Mouse (Mus musculus) neural tube, embryonic 12.5 days (tissue): ENCODE data around the gene Rdh8. TPM values are rescaled to one million over a fixed set of nuclear protein-coding genes. Genes with fewer than 3 reads are reported as not detected.

Experiments
- ATAC-seq: fragments of 200-750 bp; cut with Nextera tagmentation; 2 replicates; pipeline ENCODE4 v1.8.0; 2017; ENCODE audit warnings: low read depth, mild to moderate bottlenecking, moderate TSS enrichment, moderate library complexity; ENCODE audit not compliant: low FRiP score
- H3K27ac ChIP-seq: fragments of 300-500 bp; sonication (generic); 2 replicates; pipeline ENCODE4 v1.5.1; 2016
- H3K27me3 ChIP-seq: fragments of 300-500 bp; sonication (generic); replicated peaks from 2 replicates; pipeline ENCODE4 v1.6.1; 2016; ENCODE audit warnings: mild to moderate bottlenecking
- H3K36me3 ChIP-seq: fragments of 300-500 bp; sonication (generic); 2 replicates; pipeline ENCODE4 v1.6.1; 2016; ENCODE audit warnings: mild to moderate bottlenecking
- H3K4me1 ChIP-seq: fragments of 300-500 bp; sonication (generic); 2 replicates; pipeline ENCODE4 v1.6.1; 2016
- H3K4me2 ChIP-seq: fragments of 300-500 bp; sonication (generic); replicated peaks from 2 replicates; pipeline ENCODE4 v1.6.1; 2016; ENCODE audit warnings: mild to moderate bottlenecking
- H3K4me3 ChIP-seq: fragments of 300-500 bp; sonication (generic); 2 replicates; pipeline ENCODE4 v1.5.1; 2016
- H3K9ac ChIP-seq: fragments of 300-500 bp; sonication (generic); 2 replicates; pipeline ENCODE4 v1.6.1; 2016; ENCODE audit warnings: mild to moderate bottlenecking
- H3K9me3 ChIP-seq: fragments of 300-500 bp; sonication (generic); 2 replicates; pipeline ENCODE4 v1.6.1; 2016; ENCODE audit warnings: mild to moderate bottlenecking
- WGBS: fragments of 180-500 bp; shearing (Covaris S2); methylation state at CpG from one replicate; pipeline ENCODE4 v1.1.7; 2016; 5-methylcytosine and 5-hydroxymethylcytosine counted together
- polyA plus RNA-seq: library from polyadenylated mRNA; unstranded; fragments of >200 nt; fragmentation: Nextera tagmentation; extraction: Ambion mirVana; gene quantifications from 2 replicates; pipeline ENCODE4 v1.2.1, GENCODE M21; 2016

Gene Rdh8
- not detected in 2 replicates for polyA plus RNA-seq

GRCm38 (mm10) chr9:20818236-20818635 lies at the start of gene Rdh8:
TSS of gene Rdh8 (plus strand) at chr9:20818503.
- ATAC-seq, result no peak
- Histone ChIP-seq H3K4me3 (no peak within 1 kb of the TSS), H3K9me3 (no peaks in the 10 kb centered on the region), H3K36me3 (no peaks in the 10 kb centered on the region), H3K4me2 (no peak within 1 kb of the TSS), H3K9ac (no peak within 1 kb of the TSS), H3K27ac (no peak within 1 kb of the TSS), H3K27me3 (no peaks in the 10 kb centered on the region; the same call in 1 of the 2 replicates), H3K4me1 (peaks cover 8% of the 10 kb centered on the region)
- WGBS, result 85% methylated on average over 6 of the region's 6 CpGs

GRCm38 (mm10) chr9:20781286-20781685 lies 37.0 kb upstream of the Rdh8 start:
- H3K4me3 ChIP-seq, result no peak overlapping the region
- 81% methylated on average over 3 of the region's 3 CpGs for WGBS
- H3K9me3 ChIP-seq, result no peaks in the 10 kb centered on the region
- H3K36me3 ChIP-seq, result no peaks in the 10 kb centered on the region
- no peak for ATAC-seq
- no peak overlapping the region for H3K4me2 ChIP-seq
- no peak overlapping the region for H3K27ac ChIP-seq
- no peaks in the 10 kb centered on the region for H3K4me1 ChIP-seq
- no peaks in the 10 kb centered on the region for H3K27me3 ChIP-seq
- H3K9ac ChIP-seq, result no peak overlapping the region

GRCm38 (mm10) chr9:20785055-20785454 lies 33.2 kb upstream of the Rdh8 start:
- no peak overlapping the region for H3K4me2 ChIP-seq
- H3K27ac ChIP-seq, result no peak overlapping the region
- WGBS, result 79% methylated on average over 6 of the region's 6 CpGs
- no peak overlapping the region for H3K4me3 ChIP-seq
- H3K4me1 ChIP-seq, result no peaks in the 10 kb centered on the region
- no peaks in the 10 kb centered on the region for H3K36me3 ChIP-seq
- H3K9ac ChIP-seq, result no peak overlapping the region
- no peak for ATAC-seq
- no peaks in the 10 kb centered on the region for H3K27me3 ChIP-seq
- no peaks in the 10 kb centered on the region for H3K9me3 ChIP-seq

DNA sequence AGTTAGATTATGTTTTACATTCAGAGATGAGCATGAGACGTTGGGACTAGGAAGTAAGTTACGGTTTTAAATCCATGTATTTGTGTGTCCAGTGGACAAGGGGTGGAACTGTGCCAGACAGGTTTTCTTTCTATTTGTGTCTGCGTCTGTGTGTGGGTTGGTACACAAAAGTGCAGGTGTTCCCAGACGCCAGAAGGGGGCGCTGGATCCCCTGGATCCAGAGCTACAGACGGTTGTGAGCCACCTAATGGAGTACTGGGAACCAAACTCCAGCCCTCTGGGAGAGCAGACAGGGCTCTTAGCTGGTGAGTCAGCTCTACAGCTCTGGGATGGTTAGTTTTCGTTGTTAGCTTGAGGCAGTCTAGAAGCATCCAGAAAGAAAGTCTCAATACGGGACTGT lies 30.3 kb upstream of the Rdh8 start:
- Histone ChIP-seq H3K27ac (no peak overlapping the region), H3K27me3 (no peaks in the 10 kb centered on the region), H3K36me3 (no peaks in the 10 kb centered on the region), H3K9me3 (no peaks in the 10 kb centered on the region), H3K9ac (no peak overlapping the region), H3K4me3 (no peak overlapping the region), H3K4me1 (no peaks in the 10 kb centered on the region), H3K4me2 (no peak overlapping the region)
- ATAC-seq, result no peak
- 76% methylated on average over 8 of the region's 8 CpGs for WGBS

- H3K4me3 ChIP-seq, result no peak overlapping the region
- H3K27me3 ChIP-seq, result no peaks in the 10 kb centered on the region
- no peak overlapping the region for H3K27ac ChIP-seq
- H3K4me2 ChIP-seq, result no peak overlapping the region
- H3K9me3 ChIP-seq, result no peaks in the 10 kb centered on the region
- no peak for ATAC-seq
- WGBS, result 77% methylated on average over 3 of the region's 4 CpGs
- H3K36me3 ChIP-seq, result no peaks in the 10 kb centered on the region
- peaks cover 10% of the 10 kb centered on the region for H3K4me1 ChIP-seq
- H3K9ac ChIP-seq, result no peak overlapping the region
Measured at GRCm38 (mm10) chr9:20789651-20790050, 28.7 kb upstream of the Rdh8 start.

DNA sequence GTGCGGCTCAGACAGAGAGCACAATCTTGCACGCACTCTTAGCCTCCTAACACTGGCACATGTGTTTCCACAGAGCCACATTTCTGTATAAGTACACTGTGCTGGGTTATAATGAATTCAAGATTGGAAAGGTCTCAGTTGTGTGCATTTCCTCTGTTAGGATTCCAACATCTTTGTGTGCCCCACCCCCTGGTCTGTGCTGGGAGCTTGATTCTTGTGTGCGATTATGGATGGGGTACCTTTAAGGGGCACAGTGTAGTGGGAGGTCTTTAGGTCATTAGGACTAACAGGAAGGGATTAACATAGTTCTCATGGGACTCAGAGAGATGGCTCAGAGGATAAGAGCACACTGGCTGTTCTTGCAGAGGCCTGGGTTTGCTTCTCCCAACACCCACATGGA lies 28.0 kb upstream of the Rdh8 start:
- no peak overlapping the region for H3K27ac ChIP-seq
- H3K36me3 ChIP-seq, result no peaks in the 10 kb centered on the region
- no peak overlapping the region for H3K4me3 ChIP-seq
- H3K9ac ChIP-seq, result no peak overlapping the region
- peaks cover 10% of the 10 kb centered on the region for H3K4me1 ChIP-seq
- ATAC-seq, result no peak
- no peaks in the 10 kb centered on the region for H3K9me3 ChIP-seq
- H3K27me3 ChIP-seq, result no peaks in the 10 kb centered on the region
- WGBS, result 87% methylated on average over 3 of the region's 3 CpGs
- H3K4me2 ChIP-seq, result no peak overlapping the region

- Histone ChIP-seq H3K9me3 (no peaks in the 10 kb centered on the region), H3K36me3 (no peaks in the 10 kb centered on the region), H3K4me1 (peaks cover 10% of the 10 kb centered on the region), H3K4me3 (no peak overlapping the region), H3K9ac (no peak overlapping the region), H3K4me2 (no peak overlapping the region), H3K27ac (no peak overlapping the region), H3K27me3 (no peaks in the 10 kb centered on the region)
- 42% methylated on average over 7 of the region's 7 CpGs for WGBS
- ATAC-seq, result no peak
Measured at GRCm38 (mm10) chr9:20794108-20794806, 24.0 kb upstream of the Rdh8 start.

DNA sequence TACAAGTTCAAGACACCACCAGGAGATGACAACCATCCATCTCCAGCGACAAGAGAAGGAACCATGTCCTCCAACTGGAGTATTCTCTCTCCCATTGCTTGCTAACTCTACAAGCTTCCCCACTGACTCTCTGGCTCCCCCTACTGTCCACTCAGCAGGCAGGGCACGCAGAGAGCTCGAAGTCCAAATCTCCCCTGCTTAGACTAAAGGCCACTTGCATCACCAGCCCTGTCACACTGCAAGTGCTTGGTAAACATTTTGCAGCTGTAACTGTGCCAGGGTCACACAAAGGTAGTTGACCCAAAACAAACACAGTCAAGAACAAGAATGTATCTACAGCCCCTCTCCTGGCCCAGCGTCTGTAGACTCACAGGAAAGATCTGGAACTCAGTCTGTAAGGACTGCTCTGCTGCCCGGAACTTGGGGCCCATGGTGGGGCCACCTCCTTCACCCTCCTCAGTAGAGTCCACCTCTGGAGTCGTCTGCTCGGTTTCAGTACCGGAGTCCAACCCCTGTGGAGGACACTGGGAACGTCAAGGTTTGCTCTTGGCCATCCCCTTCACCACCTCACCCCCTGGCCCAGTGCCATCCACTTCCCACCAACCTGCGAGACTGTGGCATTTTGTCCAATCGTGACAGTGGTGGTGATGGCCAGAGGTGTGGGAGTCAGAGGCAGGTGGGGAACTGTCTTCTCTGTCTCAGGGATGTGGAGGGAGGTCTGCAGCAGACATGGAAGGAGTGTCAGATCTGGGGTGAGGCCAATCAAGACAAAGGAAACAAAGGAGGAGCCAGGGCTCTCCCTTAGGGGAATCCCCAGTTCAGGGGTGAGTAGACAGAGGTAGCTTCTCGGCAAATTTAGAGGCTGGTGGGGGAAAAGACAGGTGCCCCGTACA lies 13.8 kb upstream of the Rdh8 start:
- Histone ChIP-seq H3K4me2 (no peak overlapping the region), H3K36me3 (no peaks in the 10 kb centered on the region), H3K27me3 (no peaks in the 10 kb centered on the region), H3K9ac (no peak overlapping the region), H3K4me3 (no peak overlapping the region), H3K9me3 (peaks cover 5% of the 10 kb centered on the region; the same call in 1 of the 2 replicates), H3K27ac (no peak overlapping the region), H3K4me1 (no peaks in the 10 kb centered on the region)
- no peak for ATAC-seq
- 79% methylated on average over 13 of the region's 13 CpGs for WGBS

- H3K4me3 ChIP-seq, result no peak overlapping the region
- no peak for ATAC-seq
- H3K9ac ChIP-seq, result no peak overlapping the region
- no peaks in the 10 kb centered on the region for H3K36me3 ChIP-seq
- H3K27ac ChIP-seq, result no peak overlapping the region
- H3K27me3 ChIP-seq, result no peaks in the 10 kb centered on the region
- H3K4me1 ChIP-seq, result no peaks in the 10 kb centered on the region
- 66% methylated on average over 3 of the region's 3 CpGs for WGBS
- H3K4me2 ChIP-seq, result no peak overlapping the region
- H3K9me3 ChIP-seq, result peaks cover 5% of the 10 kb centered on the region; the same call in 1 of the 2 replicates
Measured at GRCm38 (mm10) chr9:20805159-20805495, 13.2 kb upstream of the Rdh8 start.

- H3K9ac ChIP-seq, result no peak overlapping the region
- no peak overlapping the region for H3K4me2 ChIP-seq
- ATAC-seq, result no peak
- no peak overlapping the region for H3K27ac ChIP-seq
- no peaks in the 10 kb centered on the region for H3K36me3 ChIP-seq
- H3K4me1 ChIP-seq, result no peaks in the 10 kb centered on the region
- H3K27me3 ChIP-seq, result no peaks in the 10 kb centered on the region
- 51% methylated on average over 5 of the region's 5 CpGs for WGBS
- H3K4me3 ChIP-seq, result no peak overlapping the region
- peaks cover 5% of the 10 kb centered on the region; the same call in 1 of the 2 replicates for H3K9me3 ChIP-seq
Measured at GRCm38 (mm10) chr9:20805706-20806105, 12.6 kb upstream of the Rdh8 start.

GRCm38 (mm10) chr9:20810271-20810670 lies 8.0 kb upstream of the Rdh8 start:
- H3K4me1 ChIP-seq, result peaks cover 12% of the 10 kb centered on the region
- H3K4me3 ChIP-seq, result no peak overlapping the region
- H3K4me2 ChIP-seq, result no peak overlapping the region
- no peak overlapping the region for H3K9ac ChIP-seq
- no peak overlapping the region for H3K27ac ChIP-seq
- no peaks in the 10 kb centered on the region for H3K36me3 ChIP-seq
- H3K27me3 ChIP-seq, result no peaks in the 10 kb centered on the region; the same call in 1 of the 2 replicates
- ATAC-seq, result no peak
- WGBS, result 51% methylated on average over 4 of the region's 4 CpGs
- no peaks in the 10 kb centered on the region for H3K9me3 ChIP-seq

DNA sequence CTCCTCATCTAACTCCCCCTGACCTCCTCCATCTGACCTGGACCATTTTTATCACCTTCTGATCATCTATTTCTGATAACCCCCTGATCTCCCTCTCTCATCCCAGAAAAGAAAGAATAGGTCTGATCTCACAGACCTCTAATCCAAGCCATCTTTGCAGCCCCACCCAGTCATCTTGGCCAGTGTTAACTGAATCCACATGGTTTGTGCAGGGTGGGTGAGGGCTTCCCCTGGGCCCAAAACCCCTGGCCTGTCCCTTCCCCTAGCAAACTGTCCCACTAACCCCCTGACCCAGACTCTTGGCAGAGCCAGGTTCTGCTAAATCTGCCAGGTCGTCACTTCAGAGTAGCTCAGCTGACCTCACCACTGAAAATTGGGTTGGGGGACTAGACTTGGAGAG lies 7.5 kb upstream of the Rdh8 start:
- peaks cover 12% of the 10 kb centered on the region for H3K4me1 ChIP-seq
- no peaks in the 10 kb centered on the region; the same call in 1 of the 2 replicates for H3K27me3 ChIP-seq
- no peaks in the 10 kb centered on the region for H3K9me3 ChIP-seq
- no peak for ATAC-seq
- H3K27ac ChIP-seq, result no peak overlapping the region
- no peak overlapping the region for H3K4me3 ChIP-seq
- no peak overlapping the region for H3K9ac ChIP-seq
- 69% methylated on average over 1 of the region's 1 CpGs for WGBS
- H3K36me3 ChIP-seq, result no peaks in the 10 kb centered on the region
- H3K4me2 ChIP-seq, result no peak overlapping the region
